Mouse (Mus musculus): Measurements from ENCODE around the gene Zar1.
"Not testable (repeated sequence)": the region's sequence is repeated elsewhere in the genome, so short reads cannot be mapped to it uniquely, and the experiment has no call there.

- not testable (repeated sequence) for TF ChIP-seq CTCF (IDR thresholded peaks at IDR 0.05; ENCODE audit: low read depth, low read length); POLR2A (IDR thresholded peaks at IDR 0.05; ENCODE audit: insufficient read depth, low read length); EP300 (IDR thresholded peaks at IDR 0.05; ENCODE audit: insufficient read depth, low read depth, low read length)
Measured at GRCm38 (mm10) chr5:72579599-72579998, 1.5 kb downstream of the Zar1 start.

All from ES-Bruce4 (cell line).